Mouse (Mus musculus): ENCODE measurements around the gene B020031M17Rik. TPM values are rescaled to one million over a fixed set of nuclear protein-coding genes. Genes with fewer than 3 reads are reported as not detected.
"Not testable (repeated sequence)": the region's sequence is repeated elsewhere in the genome, so short reads cannot be mapped to it uniquely, and the experiment has no call there.

The B020031M17Rik gene
- polyA plus RNA-seq, 1 experiment: not detected

DNA sequence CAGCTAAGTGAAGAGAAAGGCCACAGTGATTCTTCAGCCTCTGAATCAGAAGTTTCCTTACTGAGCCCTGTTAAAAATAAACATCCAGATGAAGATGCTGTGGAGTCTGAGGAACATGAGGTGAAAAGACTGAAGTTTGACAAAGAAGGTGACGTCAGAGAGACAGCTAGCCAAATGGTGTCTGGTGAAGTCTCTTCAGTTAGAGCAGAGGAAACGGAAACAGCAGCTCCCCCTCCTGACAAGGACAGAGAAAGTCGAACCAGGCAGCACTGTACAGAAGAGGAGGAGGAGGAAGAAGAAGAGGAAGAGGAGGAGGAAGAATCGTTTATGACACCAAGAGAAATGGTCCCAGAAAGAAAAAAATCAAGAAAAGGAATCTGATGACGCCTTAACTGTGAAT is 12.2 kb upstream of the B020031M17Rik start:
- H3K27me3 ChIP-seq (ENCODE audit: control insufficient read depth, insufficient read depth, low read length, poor library complexity, severe bottlenecking); H3K36me3 ChIP-seq (ENCODE audit: control insufficient read depth, insufficient read depth, low read length, poor library complexity, severe bottlenecking); H3K9me3 ChIP-seq (replicated peaks; ENCODE audit: control insufficient read depth, insufficient read depth, low read length, poor library complexity, severe bottlenecking); H3K27ac ChIP-seq (ENCODE audit: insufficient read depth, low read length); H3K4me3 ChIP-seq (ENCODE audit: low read depth, low read length); H3K4me1 ChIP-seq (ENCODE audit: control insufficient read depth, insufficient read depth, low read length); H3K9ac ChIP-seq (ENCODE audit: low read depth, poor library complexity, severe bottlenecking): not testable (repeated sequence)

DNA sequence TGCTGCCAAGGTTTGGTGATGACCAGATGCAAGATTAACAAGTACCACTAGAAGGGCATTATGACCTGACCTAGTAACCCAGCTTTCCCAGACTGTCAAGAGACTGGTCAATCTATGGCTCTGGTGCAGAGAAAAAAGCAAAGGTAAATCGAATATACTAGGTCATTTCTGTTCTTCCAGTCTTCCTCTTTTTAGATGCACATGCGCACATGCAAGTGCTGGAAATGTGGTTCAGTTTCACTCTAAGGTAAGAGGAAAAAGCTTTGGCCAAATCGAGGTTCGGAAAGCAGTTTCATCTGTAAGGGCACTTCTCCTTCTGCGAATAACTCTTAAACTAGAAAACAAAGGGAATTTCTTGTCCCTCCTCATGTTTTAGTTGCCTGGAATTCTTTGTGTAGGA is 5.0 kb upstream of the B020031M17Rik start:
- H3K36me3 ChIP-seq (ENCODE audit: control insufficient read depth, insufficient read depth, low read length, poor library complexity, severe bottlenecking); H3K4me1 ChIP-seq (ENCODE audit: control insufficient read depth, insufficient read depth, low read length); H3K27ac ChIP-seq (ENCODE audit: insufficient read depth, low read length); H3K9ac ChIP-seq (ENCODE audit: low read depth, poor library complexity, severe bottlenecking); H3K9me3 ChIP-seq (replicated peaks; ENCODE audit: control insufficient read depth, insufficient read depth, low read length, poor library complexity, severe bottlenecking); H3K27me3 ChIP-seq (ENCODE audit: control insufficient read depth, insufficient read depth, low read length, poor library complexity, severe bottlenecking); H3K4me3 ChIP-seq (ENCODE audit: low read depth, low read length): not testable (repeated sequence)

DNA sequence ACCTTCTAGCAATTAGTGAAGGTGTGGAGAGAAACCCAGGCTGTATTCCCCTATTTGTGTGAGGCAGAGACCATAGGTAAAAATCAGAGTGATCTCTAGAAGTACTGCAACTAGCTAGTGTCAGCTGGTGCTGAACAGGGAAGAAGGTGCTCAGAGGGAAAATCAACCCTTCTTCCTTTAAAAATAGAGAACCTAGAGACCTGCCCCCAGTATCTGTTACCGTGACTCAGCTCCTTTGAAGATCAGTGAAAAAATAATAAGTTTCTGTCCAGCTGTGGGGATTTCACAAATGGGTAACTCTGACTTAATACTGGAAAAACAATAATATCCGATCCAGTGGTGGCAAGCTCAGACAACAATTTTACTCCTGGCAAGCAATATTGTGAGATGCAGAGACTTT is 4.5 kb upstream of the B020031M17Rik start:
- H3K27ac ChIP-seq (ENCODE audit: insufficient read depth, low read length); H3K27me3 ChIP-seq (ENCODE audit: control insufficient read depth, insufficient read depth, low read length, poor library complexity, severe bottlenecking); H3K9ac ChIP-seq (ENCODE audit: low read depth, poor library complexity, severe bottlenecking); H3K9me3 ChIP-seq (replicated peaks; ENCODE audit: control insufficient read depth, insufficient read depth, low read length, poor library complexity, severe bottlenecking); H3K36me3 ChIP-seq (ENCODE audit: control insufficient read depth, insufficient read depth, low read length, poor library complexity, severe bottlenecking); H3K4me3 ChIP-seq (ENCODE audit: low read depth, low read length); H3K4me1 ChIP-seq (ENCODE audit: control insufficient read depth, insufficient read depth, low read length): not testable (repeated sequence)

DNA sequence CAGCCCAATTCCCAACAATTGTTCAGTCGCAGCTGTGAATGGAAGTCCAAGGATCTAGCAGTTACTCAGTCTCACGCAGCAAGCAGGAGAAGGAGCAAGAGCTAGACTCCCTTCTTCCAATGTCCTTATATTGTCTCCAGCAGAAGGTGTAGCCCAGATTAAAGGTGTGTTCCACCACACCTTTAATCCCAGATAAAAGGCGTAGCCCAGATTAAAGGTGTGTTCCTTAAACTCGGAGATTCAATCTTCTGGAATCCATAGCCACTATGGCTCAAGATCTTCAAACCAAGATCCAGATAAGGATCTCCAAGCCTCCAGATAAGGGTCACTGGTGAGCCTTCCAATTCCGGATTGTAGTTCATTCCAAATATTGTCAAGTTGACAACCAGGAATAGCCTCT is 21.4 kb downstream of the B020031M17Rik start, which contains the start of gene Gm21761:
Gm21761 (minus strand) TSS at position 101 of the 400 bp plus-strand sequence.
- H3K27ac ChIP-seq (ENCODE audit: insufficient read depth, low read length); H3K27me3 ChIP-seq (ENCODE audit: control insufficient read depth, insufficient read depth, low read length, poor library complexity, severe bottlenecking); H3K9ac ChIP-seq (ENCODE audit: low read depth, poor library complexity, severe bottlenecking); H3K36me3 ChIP-seq (ENCODE audit: control insufficient read depth, insufficient read depth, low read length, poor library complexity, severe bottlenecking); H3K9me3 ChIP-seq (replicated peaks; ENCODE audit: control insufficient read depth, insufficient read depth, low read length, poor library complexity, severe bottlenecking); H3K4me3 ChIP-seq (ENCODE audit: low read depth, low read length); H3K4me1 ChIP-seq (ENCODE audit: control insufficient read depth, insufficient read depth, low read length): not testable (repeated sequence)

DNA sequence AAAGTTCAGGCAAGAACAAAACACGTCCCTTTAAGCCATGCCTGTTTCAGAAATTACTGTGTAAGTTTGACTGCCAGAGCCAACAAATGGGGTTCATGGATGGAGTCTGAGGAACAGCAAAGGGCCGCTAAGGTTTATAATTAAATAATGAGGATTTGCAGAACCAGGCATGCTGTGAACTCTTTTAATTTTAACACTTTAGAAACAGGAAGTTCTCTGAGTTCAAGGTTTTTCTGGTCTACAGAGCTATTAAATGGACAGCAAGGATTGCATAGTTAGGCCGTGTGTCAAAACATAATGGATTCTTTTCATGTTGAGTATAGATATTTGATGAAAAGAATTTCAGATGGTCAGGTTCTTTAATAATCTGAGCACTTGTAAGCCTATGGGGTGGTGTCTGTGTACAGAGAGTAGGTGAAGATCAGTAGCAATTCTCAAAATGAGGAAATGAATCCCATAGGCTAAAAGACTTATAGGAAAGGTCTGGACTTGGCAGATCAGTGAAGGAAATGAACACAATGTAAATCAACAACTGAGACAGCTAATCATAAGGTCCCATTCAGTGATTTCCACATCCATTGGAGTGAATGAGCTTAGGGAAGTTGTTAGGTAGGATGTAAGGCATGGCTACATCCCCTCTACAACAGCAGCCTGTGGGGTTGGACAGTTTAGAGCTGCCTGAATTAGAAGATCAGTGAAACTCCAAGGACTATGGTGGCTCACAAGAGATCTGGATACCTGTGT is 25.8 kb downstream of the B020031M17Rik start:
- not testable (repeated sequence) for H3K9me3 ChIP-seq (replicated peaks; ENCODE audit: control insufficient read depth, insufficient read depth, low read length, poor library complexity, severe bottlenecking); H3K4me1 ChIP-seq (ENCODE audit: control insufficient read depth, insufficient read depth, low read length); H3K9ac ChIP-seq (ENCODE audit: low read depth, poor library complexity, severe bottlenecking); H3K4me3 ChIP-seq (ENCODE audit: low read depth, low read length); H3K27ac ChIP-seq (ENCODE audit: insufficient read depth, low read length); H3K27me3 ChIP-seq (ENCODE audit: control insufficient read depth, insufficient read depth, low read length, poor library complexity, severe bottlenecking); H3K36me3 ChIP-seq (ENCODE audit: control insufficient read depth, insufficient read depth, low read length, poor library complexity, severe bottlenecking)

DNA sequence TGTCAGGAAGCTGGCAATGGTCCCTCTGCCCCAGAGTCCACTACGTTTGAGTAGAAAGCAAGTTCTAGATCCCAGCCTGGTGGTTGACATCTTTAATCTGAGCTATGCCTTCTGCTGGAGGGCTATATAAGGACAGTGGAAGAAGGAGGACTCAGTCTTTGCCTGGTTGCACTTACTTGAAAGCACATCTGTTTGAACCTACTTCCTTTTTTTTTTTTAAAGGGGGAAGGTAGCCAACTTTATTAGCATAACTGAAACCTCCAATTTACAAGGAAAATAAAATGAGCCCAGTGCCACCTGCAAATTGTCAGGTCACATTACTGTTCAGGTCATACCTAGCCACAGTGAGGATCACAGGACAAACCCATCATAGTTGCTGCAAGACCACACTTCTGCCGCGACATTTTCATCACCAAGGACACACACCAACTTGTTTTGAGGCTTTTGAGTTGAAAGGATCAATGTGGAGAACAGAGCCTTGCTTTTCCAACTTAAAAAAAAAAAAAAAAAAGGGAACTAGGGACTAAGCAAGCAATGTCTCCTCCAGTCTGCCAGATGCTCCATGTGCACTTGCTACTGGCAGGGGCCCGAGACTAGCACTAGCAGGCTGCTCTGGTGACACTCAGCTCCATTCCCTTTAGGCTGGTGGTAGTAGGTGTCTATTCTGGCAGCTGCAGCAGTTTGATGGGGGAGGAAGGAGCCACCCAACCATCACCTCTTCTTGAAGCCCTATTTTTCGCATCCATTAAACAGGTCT is 33.5 kb downstream of the B020031M17Rik start:
- H3K36me3 ChIP-seq (ENCODE audit: control insufficient read depth, insufficient read depth, low read length, poor library complexity, severe bottlenecking); H3K9ac ChIP-seq (ENCODE audit: low read depth, poor library complexity, severe bottlenecking); H3K27me3 ChIP-seq (ENCODE audit: control insufficient read depth, insufficient read depth, low read length, poor library complexity, severe bottlenecking); H3K4me3 ChIP-seq (ENCODE audit: low read depth, low read length); H3K27ac ChIP-seq (ENCODE audit: insufficient read depth, low read length); H3K4me1 ChIP-seq (ENCODE audit: control insufficient read depth, insufficient read depth, low read length); H3K9me3 ChIP-seq (replicated peaks; ENCODE audit: control insufficient read depth, insufficient read depth, low read length, poor library complexity, severe bottlenecking): not testable (repeated sequence)

DNA sequence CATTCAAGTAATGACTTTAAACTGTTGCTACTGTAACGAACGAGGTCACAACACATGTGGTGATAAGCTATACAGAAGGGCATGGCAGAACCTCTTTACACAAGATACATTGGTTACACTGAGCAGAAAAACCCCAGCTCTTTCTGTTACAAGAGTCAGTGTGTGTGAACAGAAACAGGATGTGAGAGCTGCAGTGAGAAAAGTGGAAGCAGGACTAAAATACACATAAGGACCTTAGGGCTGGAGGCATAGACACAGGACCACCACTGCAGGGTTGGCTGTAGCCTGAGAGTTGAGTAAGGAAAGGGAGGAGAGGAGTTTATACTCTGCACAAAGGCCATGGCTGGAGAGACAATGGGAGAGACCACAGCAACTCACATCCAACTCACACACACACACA is 34.2 kb downstream of the B020031M17Rik start:
- H3K9ac ChIP-seq (ENCODE audit: low read depth, poor library complexity, severe bottlenecking); H3K36me3 ChIP-seq (ENCODE audit: control insufficient read depth, insufficient read depth, low read length, poor library complexity, severe bottlenecking); H3K9me3 ChIP-seq (replicated peaks; ENCODE audit: control insufficient read depth, insufficient read depth, low read length, poor library complexity, severe bottlenecking); H3K27ac ChIP-seq (ENCODE audit: insufficient read depth, low read length); H3K4me1 ChIP-seq (ENCODE audit: control insufficient read depth, insufficient read depth, low read length); H3K27me3 ChIP-seq (ENCODE audit: control insufficient read depth, insufficient read depth, low read length, poor library complexity, severe bottlenecking); H3K4me3 ChIP-seq (ENCODE audit: low read depth, low read length): not testable (repeated sequence)

Other genes with a start within 250 kb of the B020031M17Rik start
- gene Nim1k, start 194.9 kb downstream of the B020031M17Rik start, polyA plus RNA-seq (2011; ENCODE audit: insufficient read depth, insufficient read length, low read depth, missing spikeins): 0.19 and 0.23 TPM in 2 replicates
- 40.8 and 41.2 TPM in 2 replicates for gene Zfp131, start 159.9 kb downstream of the B020031M17Rik start, polyA plus RNA-seq (2011; ENCODE audit: insufficient read depth, insufficient read length, low read depth, missing spikeins)
- not detected in 2 replicates for gene AF067063, start 120.6 kb downstream of the B020031M17Rik start, polyA plus RNA-seq (2011; ENCODE audit: insufficient read depth, insufficient read length, low read depth, missing spikeins)
- gene D13Ertd608e, start 114.8 kb downstream of the B020031M17Rik start, polyA plus RNA-seq (2011; ENCODE audit: insufficient read depth, insufficient read length, low read depth, missing spikeins): not detected in 2 replicates
- gene Tcstv1, start 56.0 kb downstream of the B020031M17Rik start, polyA plus RNA-seq (2011; ENCODE audit: insufficient read depth, insufficient read length, low read depth, missing spikeins): not detected in 2 replicates
- gene Gm21761, start 21.5 kb downstream of the B020031M17Rik start, polyA plus RNA-seq (2011; ENCODE audit: insufficient read depth, insufficient read length, low read depth, missing spikeins): not detected in 2 replicates
- not detected in 2 replicates for gene Gm36079, start 76.2 kb upstream of the B020031M17Rik start, polyA plus RNA-seq (2011; ENCODE audit: insufficient read depth, insufficient read length, low read depth, missing spikeins)
- gene Gm21188, start 101.4 kb upstream of the B020031M17Rik start, polyA plus RNA-seq (2011; ENCODE audit: insufficient read depth, insufficient read length, low read depth, missing spikeins): not detected in 2 replicates
- not detected in 2 replicates for gene Gm20767, start 189.4 kb upstream of the B020031M17Rik start, polyA plus RNA-seq (2011; ENCODE audit: insufficient read depth, insufficient read length, low read depth, missing spikeins)
- gene Gm21818, start 221.6 kb upstream of the B020031M17Rik start, polyA plus RNA-seq (2011; ENCODE audit: insufficient read depth, insufficient read length, low read depth, missing spikeins): not detected in 2 replicates

All from ES-Bruce4 (cell line).